Mouse (Mus musculus) lung, postnatal 0 days (tissue): ENCODE measurements at regions not wholly inside any gene's neighbourhood (a gene's known extent, or its start where the extent isn't known, plus 50 kb on each side); places are given as distances from the start of the nearest gene placed in this dataset.

Experiments
- CTCF ChIP-seq: IDR thresholded peaks from 2 replicates; pipeline ENCODE4 v1.5.1; 2016; ENCODE audit warnings: antibody characterized with exemption, mild to moderate bottlenecking
- EP300 ChIP-seq: IDR thresholded peaks from 2 replicates; pipeline ENCODE4 v1.6.1; 2016; ENCODE audit warnings: antibody characterized with exemption, mild to moderate bottlenecking, control low read depth

DNA sequence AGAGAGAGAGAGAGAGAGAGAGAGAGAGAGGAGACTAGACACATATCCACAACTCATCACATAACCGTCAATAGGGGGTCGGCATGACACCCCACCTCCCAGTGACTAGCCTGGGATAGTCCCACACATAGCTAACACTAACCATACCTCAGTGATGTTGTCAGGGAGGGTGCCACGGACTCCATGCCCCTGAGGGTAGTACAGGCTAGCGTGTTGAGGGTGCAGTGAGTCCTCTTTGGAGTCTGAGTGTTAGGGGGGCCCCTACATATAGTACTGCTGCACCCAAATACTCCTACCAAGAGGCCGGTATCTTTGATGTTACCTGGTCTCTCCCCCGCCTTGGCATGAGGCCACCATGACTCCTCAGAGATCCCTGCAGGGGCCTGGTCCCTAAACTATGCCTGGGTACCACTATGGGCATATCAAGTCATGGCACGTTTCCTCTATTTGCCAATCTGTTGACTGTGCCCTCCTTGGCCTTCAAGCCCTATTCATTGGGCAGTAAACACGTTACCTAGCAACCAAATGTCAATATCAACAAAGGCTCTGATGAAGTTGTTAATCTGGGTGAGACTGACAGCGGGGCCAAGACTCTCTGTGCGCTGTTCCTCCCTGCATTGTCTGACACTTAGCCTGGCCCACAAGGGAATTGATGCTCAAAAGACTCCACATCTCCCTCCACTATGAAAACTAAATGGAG, 156.7 kb downstream of the Inhbb start:
- no peak for TF ChIP-seq CTCF
- no peak for TF ChIP-seq EP300
